Mouse (Mus musculus): ENCODE results near the gene Ssbp3. TPM values are rescaled to one million over a fixed set of nuclear protein-coding genes. Genes with fewer than 3 reads are reported as not detected.

The Ssbp3 gene
- polyA plus RNA-seq, 1 experiment, result 130 TPM

- Histone ChIP-seq H3K36me3 (ENCODE audit: control insufficient read depth, insufficient read depth, low read length) (no peaks in the 10 kb centered on the region), H3K4me3 (ENCODE audit: control insufficient read depth, insufficient read depth, low read length) (no peak overlapping the region), H3K27ac (ENCODE audit: control insufficient read depth, insufficient read depth, low read length) (no peak overlapping the region), H3K27me3 (ENCODE audit: control insufficient read depth, insufficient read depth, low read length) (no peaks in the 10 kb centered on the region), H3K4me1 (replicated peaks; ENCODE audit: control insufficient read depth, insufficient read depth, low read length) (no peaks in the 10 kb centered on the region; the same call in 1 of the 2 replicates)
- TF ChIP-seq POLR2A (IDR thresholded peaks at IDR 0.05; ENCODE audit: control insufficient read depth, extremely low read depth, insufficient read depth, low read length, poor library complexity), result no peak
- TF ChIP-seq CTCF (IDR thresholded peaks at IDR 0.05; ENCODE audit: borderline replicate concordance, control insufficient read depth, extremely low read depth, insufficient read depth, low read length, poor library complexity), result no peak
- WGBS, result 12% methylated on average over 6 of the region's 6 CpGs
- no peak for DNase-seq
Measured at GRCm38 (mm10) chr4:107096043-107096442, 185.5 kb downstream of the Ssbp3 start.

DNA sequence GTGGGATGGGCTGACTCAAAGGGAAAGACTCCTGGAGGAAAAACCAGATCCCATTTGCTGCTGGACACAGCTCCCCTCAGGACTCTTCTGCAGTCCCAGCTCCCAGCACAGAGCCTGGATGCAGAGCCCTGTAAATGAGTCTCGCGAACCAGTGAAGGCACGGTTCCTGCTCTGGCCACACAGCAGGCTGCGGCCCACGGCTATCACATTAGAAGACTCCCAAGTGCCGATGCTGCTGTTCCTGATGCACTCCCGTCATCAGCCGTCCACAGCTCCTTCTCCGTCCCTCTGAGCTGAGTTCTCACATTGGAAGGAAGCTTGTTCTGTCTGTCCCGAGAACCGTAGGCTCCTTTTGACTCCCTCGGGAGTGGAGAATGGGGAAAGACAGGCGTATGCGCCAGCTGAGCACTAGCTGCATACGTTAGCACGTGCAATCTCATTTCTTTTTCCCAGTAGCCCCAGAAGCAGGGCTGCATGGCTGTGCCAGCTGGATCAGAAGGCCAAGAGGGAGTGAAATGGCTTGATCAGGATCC, 186.4 kb downstream of the Ssbp3 start, which contains the start of gene Cdcp2:
Cdcp2 (plus strand) TSS at position 51 of the 533 bp plus-strand sequence.
- no peaks in the 10 kb centered on the region; the same call in 1 of the 2 replicates for H3K4me1 ChIP-seq (replicated peaks; ENCODE audit: control insufficient read depth, insufficient read depth, low read length)
- no peak for DNase-seq

GRCm38 (mm10) chr4:107097871-107098270, 187.4 kb downstream of the Ssbp3 start:
- TF ChIP-seq CTCF (IDR thresholded peaks at IDR 0.05; ENCODE audit: borderline replicate concordance, control insufficient read depth, extremely low read depth, insufficient read depth, low read length, poor library complexity) (no peak), POLR2A (IDR thresholded peaks at IDR 0.05; ENCODE audit: control insufficient read depth, extremely low read depth, insufficient read depth, low read length, poor library complexity) (no peak)
- no peak overlapping the region for H3K4me3 ChIP-seq (ENCODE audit: control insufficient read depth, insufficient read depth, low read length)
- no peaks in the 10 kb centered on the region for H3K36me3 ChIP-seq (ENCODE audit: control insufficient read depth, insufficient read depth, low read length)
- no peaks in the 10 kb centered on the region for H3K27me3 ChIP-seq (ENCODE audit: control insufficient read depth, insufficient read depth, low read length)
- H3K27ac ChIP-seq (ENCODE audit: control insufficient read depth, insufficient read depth, low read length), result no peak overlapping the region
- H3K4me1 ChIP-seq (replicated peaks; ENCODE audit: control insufficient read depth, insufficient read depth, low read length), result no peaks in the 10 kb centered on the region; the same call in 1 of the 2 replicates
- WGBS, result 81% methylated on average over 15 of the region's 15 CpGs
- no peak for DNase-seq

More for the DNA sequence above, 186.4 kb downstream of the Ssbp3 start, which contains the start of gene Cdcp2:
- Histone ChIP-seq H3K27ac (ENCODE audit: control insufficient read depth, insufficient read depth, low read length) (no peak within 1 kb of the TSS), H3K36me3 (ENCODE audit: control insufficient read depth, insufficient read depth, low read length) (no peaks in the 10 kb centered on the region), H3K4me3 (ENCODE audit: control insufficient read depth, insufficient read depth, low read length) (no peak within 1 kb of the TSS), H3K27me3 (ENCODE audit: control insufficient read depth, insufficient read depth, low read length) (no peaks in the 10 kb centered on the region)
- TF ChIP-seq POLR2A (IDR thresholded peaks at IDR 0.05; ENCODE audit: control insufficient read depth, extremely low read depth, insufficient read depth, low read length, poor library complexity) (no peak), CTCF (IDR thresholded peaks at IDR 0.05; ENCODE audit: borderline replicate concordance, control insufficient read depth, extremely low read depth, insufficient read depth, low read length, poor library complexity) (no peak)
- WGBS, result 95% methylated on average over 16 of the region's 16 CpGs

GRCm38 (mm10) chr4:107098375-107098774, 187.9 kb downstream of the Ssbp3 start:
- H3K27ac ChIP-seq (ENCODE audit: control insufficient read depth, insufficient read depth, low read length), result no peak overlapping the region
- no peaks in the 10 kb centered on the region for H3K27me3 ChIP-seq (ENCODE audit: control insufficient read depth, insufficient read depth, low read length)
- WGBS, result 90% methylated on average over 10 of the region's 10 CpGs
- no peaks in the 10 kb centered on the region for H3K36me3 ChIP-seq (ENCODE audit: control insufficient read depth, insufficient read depth, low read length)
- no peak for TF ChIP-seq POLR2A (IDR thresholded peaks at IDR 0.05; ENCODE audit: control insufficient read depth, extremely low read depth, insufficient read depth, low read length, poor library complexity)
- TF ChIP-seq CTCF (IDR thresholded peaks at IDR 0.05; ENCODE audit: borderline replicate concordance, control insufficient read depth, extremely low read depth, insufficient read depth, low read length, poor library complexity), result no peak
- H3K4me3 ChIP-seq (ENCODE audit: control insufficient read depth, insufficient read depth, low read length), result no peak overlapping the region
- no peaks in the 10 kb centered on the region; the same call in 1 of the 2 replicates for H3K4me1 ChIP-seq (replicated peaks; ENCODE audit: control insufficient read depth, insufficient read depth, low read length)
- DNase-seq, result no peak

- TF ChIP-seq CTCF (IDR thresholded peaks at IDR 0.05; ENCODE audit: borderline replicate concordance, control insufficient read depth, extremely low read depth, insufficient read depth, low read length, poor library complexity), result no peak
- no peak for TF ChIP-seq POLR2A (IDR thresholded peaks at IDR 0.05; ENCODE audit: control insufficient read depth, extremely low read depth, insufficient read depth, low read length, poor library complexity)
- Histone ChIP-seq H3K4me1 (replicated peaks; ENCODE audit: control insufficient read depth, insufficient read depth, low read length) (no peaks in the 10 kb centered on the region; the same call in 1 of the 2 replicates), H3K36me3 (ENCODE audit: control insufficient read depth, insufficient read depth, low read length) (no peaks in the 10 kb centered on the region), H3K27ac (ENCODE audit: control insufficient read depth, insufficient read depth, low read length) (no peak overlapping the region), H3K4me3 (ENCODE audit: control insufficient read depth, insufficient read depth, low read length) (no peak overlapping the region), H3K27me3 (ENCODE audit: control insufficient read depth, insufficient read depth, low read length) (no peaks in the 10 kb centered on the region)
- DNase-seq, result peak; percentile 5
- WGBS, result 64% methylated on average over 17 of the region's 17 CpGs
Measured at GRCm38 (mm10) chr4:107098791-107099525, 188.5 kb downstream of the Ssbp3 start.

Other genes starting within 250 kb of the Ssbp3 start
- gene Ttc4, start 231.8 kb upstream of the Ssbp3 start, polyA plus RNA-seq (2012; rRNA removed), result 72.0 and 87.8 TPM in 2 replicates
- 0.22 and 0.27 TPM in 2 replicates for gene Mroh7, start 179.8 kb upstream of the Ssbp3 start, polyA plus RNA-seq (2012; rRNA removed)
- 0.52 and 1.2 TPM in 2 replicates for gene Fam151a, start 176.8 kb upstream of the Ssbp3 start, polyA plus RNA-seq (2012; rRNA removed)
- gene Acot11, start 105.7 kb upstream of the Ssbp3 start, polyA plus RNA-seq (2012; rRNA removed), result 6.4 and 10.0 TPM in 2 replicates
- 82.5 and 94.7 TPM in 2 replicates for gene Mrpl37, start 156.2 kb downstream of the Ssbp3 start, polyA plus RNA-seq (2012; rRNA removed)
- 7.4 and 9.4 TPM in 2 replicates for gene Cyb5rl, start 156.3 kb downstream of the Ssbp3 start, polyA plus RNA-seq (2012; rRNA removed)
- 0.33 and 0.46 TPM in 2 replicates for gene Cdcp2, start 186.2 kb downstream of the Ssbp3 start, polyA plus RNA-seq (2012; rRNA removed)